Mouse (Mus musculus) CD4-positive, CD25-positive, alpha-beta regulatory T cell, adult 4 months (primary cell): Measurements from ENCODE around the gene Fbn1. TPM values are rescaled to one million over a fixed set of nuclear protein-coding genes. Genes with fewer than 3 reads are reported as not detected.

Experiments
- ATAC-seq: one replicate; pipeline ENCODE4 v1.8.0; 2017
- polyA plus RNA-seq, 2 experiments: library from polyadenylated mRNA; unstranded; fragments of 100-300 nt; shearing (Covaris generic); gene quantifications; one replicate each; pipeline ENCODE4 v1.2.1; 2017

Fbn1 gene
- polyA plus RNA-seq, 2 experiments from 2014 or later = not detected

GRCm38 (mm10) chr2:125389796-125390195 lies 118.0 kb downstream of the Fbn1 start:
- no peak for ATAC-seq

DNA sequence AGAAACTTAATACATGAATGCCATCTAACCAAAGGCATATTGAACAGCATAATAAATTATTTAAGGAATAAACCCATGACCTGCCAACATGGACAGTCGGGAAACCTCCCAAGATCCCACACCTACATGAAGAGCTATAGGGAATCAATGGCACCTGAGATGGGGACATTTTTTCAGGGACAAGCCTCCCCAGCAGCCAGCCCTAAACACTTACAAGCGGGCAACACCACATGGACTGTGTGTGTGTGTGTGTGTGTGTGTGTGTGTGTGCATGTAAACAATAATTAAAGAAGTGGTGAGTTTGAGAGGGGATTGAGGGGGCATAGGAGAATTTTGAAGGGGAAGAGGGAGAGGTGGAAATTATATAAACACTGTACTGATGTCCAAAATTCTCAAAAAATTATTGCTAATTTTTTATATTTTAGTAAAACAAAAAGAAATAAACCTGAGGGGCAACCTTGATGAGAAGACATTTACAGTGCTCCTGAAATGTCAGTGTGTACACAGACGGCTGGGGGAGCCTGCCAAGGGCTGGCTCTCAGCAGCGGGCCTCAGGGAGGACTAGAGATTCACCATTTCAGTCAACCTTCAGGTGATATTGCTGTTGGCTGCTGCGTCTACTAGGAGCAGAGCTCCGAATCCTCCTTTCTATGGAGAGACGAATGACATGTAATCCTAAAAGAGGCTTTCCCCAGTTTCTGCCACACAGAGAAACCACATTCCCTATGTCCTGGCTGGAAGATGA lies 121.4 kb downstream of the Fbn1 start:
- no peak for ATAC-seq

DNA sequence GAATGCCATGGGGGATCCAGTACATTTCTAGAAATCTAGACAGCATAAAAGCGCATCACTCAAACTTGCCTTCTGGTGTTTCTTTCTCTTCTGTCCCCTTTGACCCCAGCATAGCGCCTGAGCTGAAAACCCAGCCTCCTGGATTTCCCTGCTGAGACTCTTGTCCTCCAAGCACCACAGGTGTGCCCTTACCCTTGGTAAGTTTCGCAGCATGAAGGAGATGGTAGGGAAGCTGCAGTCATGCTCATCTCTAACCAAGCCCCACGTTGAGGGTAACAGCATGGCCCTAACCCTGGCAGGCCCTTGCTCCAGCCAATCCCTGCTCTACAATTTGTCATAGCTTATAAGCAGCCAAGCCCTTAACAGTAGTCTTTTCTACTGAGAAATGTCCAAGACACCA lies 122.9 kb downstream of the Fbn1 start:
- ATAC-seq = no peak

DNA sequence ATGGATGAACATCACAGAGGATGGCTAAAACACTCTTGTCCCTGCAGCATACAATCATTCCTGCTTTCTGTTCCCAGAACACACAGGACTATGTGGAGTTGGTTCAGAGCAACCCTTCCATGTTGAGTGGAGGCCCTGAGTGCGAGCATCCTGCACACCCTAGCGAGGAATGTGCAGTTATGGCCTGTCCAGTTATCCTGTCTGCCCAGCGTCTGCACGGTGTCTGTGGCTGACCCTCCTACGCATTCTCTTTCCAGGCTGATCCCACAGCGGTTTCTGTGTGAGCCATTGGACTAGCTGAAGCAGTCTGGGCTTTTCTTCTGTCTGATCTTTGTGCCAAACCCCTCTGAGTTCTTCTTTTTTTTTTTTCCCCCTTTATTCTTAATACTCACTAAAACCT lies 123.4 kb downstream of the Fbn1 start:
- ATAC-seq = no peak

DNA sequence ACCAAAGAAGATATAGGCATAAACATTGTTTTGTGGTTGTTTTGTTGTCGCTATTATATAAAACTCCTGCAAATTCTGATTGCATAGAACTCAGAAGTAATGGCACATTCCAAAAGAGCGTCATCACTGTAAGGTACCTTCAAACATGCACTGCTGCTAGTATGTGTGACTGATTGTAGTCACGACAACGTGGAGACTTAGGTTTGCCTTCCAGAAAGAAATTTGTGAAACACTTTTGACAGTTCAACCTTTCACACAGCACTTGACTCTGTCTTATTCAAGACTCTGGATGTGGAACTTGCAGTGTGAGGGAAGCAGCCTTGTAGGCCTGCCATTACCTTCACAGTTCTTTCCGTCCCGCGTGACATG lies 124.5 kb downstream of the Fbn1 start:
- no peak for ATAC-seq

- ATAC-seq = no peak
Observed at GRCm38 (mm10) chr2:125382613-125383272, 125.0 kb downstream of the Fbn1 start.

DNA sequence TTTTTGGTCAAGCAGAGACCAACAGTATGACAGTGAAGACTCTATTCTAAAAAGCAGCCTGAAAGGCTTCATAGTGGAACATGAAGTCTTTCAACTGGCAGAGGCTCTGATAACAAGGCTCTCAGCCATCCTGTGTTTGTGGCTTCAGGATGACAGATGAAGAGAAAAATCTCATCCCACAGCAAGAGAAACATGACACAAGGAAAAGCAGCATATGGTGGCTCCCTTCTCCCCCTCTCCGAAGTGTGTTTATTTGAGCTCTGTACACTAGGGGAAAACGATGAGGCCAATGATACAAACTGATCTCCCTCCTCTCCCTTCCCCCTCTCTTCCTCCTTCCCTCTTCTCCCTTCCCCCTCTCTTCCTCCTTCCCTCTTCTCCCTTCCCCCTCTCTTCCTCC lies 127.7 kb downstream of the Fbn1 start:
- ATAC-seq = no peak

DNA sequence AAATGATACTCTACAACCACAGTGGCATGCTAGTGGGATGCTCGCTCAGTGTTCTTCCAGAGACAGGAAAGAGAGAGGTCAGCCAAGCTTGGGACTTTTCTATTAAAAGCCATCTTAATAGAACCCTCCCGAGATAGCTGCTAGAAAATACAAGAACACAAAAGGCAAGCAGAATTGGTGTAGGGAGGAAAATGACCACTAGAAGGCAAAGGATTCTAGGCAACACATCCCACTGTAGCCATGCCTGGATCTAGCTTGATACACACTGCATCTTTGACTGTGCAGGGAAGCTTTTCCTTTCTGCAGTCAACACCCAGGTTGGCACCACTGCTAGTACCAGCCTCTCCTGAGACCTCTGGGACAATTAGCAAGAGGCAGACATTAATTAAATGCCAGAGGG lies 128.6 kb downstream of the Fbn1 start:
- no peak for ATAC-seq

DNA sequence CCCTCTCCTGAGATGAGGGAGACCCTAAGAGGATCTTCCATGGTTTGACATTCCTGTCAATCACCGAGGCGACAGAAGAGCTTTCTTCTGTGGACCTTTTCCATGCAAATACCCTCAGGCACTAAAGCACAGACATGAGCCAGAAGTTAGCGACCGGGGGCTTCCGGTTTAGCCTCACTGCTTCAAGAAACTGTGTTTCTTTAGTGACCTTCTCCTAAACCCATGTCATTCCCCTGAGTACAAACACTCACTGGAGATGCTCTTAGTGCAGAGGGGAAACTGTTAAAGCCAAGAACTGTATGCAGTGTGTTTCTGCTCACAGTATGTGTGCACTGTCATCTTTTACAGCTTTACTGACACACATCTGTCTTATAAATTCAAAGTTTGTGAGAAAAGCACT lies 131.9 kb downstream of the Fbn1 start:
- ATAC-seq = no peak

DNA sequence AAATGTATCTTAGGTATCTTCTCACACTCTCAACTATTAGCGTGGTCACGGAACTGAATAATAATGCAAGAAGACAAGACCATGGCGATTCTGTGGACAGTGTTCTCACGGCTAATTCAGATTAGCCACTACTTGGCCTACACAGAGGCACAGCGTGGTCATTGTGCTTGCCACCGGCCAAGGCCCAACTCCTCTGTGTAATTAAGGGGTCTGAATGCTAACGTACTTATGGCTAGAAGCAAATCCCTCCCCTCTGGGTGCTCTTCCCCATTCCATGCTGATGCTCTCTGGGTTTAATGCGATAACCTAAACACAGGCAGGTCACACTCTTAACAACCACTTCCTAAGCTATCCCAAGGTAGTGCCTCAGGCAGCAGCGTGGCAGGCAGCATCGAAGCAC lies 132.5 kb downstream of the Fbn1 start:
- ATAC-seq = no peak

DNA sequence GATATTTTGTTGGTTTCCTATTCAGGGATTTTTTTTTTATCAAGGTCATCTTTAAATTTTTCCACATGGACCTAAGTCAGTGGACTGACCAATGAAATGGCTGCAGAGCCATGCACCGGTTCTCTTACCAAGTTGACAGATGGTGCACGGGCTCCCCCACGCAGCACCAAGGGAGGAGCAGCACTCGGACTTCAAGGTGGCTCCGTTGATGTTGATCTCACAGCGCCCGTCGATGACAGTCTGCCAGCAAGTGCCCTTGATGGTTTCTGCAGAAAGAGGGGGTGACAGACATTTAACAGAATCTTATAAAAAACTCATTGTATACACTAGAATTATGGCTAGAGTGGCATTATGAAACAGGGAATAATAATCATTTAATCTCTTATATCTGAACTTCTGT lies 138.1 kb downstream of the Fbn1 start:
- no peak for ATAC-seq

- ATAC-seq = no peak
Observed at GRCm38 (mm10) chr2:125368616-125369015, 139.2 kb downstream of the Fbn1 start.

- no peak for ATAC-seq
Observed at GRCm38 (mm10) chr2:125361661-125362060, 146.1 kb downstream of the Fbn1 start.

DNA sequence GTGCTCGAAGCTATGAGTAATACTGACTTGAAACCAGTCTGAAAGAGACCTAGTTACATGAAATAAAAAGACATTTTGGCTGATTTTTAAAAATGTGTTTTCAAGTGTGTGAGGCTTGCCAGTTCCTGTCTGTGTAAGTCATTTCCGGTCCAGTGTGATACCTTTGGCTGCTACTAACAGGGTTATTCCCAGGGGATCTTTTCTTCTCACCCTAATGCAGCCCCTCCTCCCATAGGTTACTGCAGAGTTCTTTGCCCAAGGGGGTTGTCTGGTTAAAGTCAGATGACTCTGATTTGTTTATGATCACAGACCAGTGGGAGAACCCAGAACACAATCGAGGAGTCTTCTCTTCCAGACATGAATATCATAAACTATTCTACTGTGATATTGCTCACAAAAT lies 151.3 kb downstream of the Fbn1 start:
- no peak for ATAC-seq

GRCm38 (mm10) chr2:125356068-125356467 lies 151.7 kb downstream of the Fbn1 start:
- ATAC-seq = no peak

DNA sequence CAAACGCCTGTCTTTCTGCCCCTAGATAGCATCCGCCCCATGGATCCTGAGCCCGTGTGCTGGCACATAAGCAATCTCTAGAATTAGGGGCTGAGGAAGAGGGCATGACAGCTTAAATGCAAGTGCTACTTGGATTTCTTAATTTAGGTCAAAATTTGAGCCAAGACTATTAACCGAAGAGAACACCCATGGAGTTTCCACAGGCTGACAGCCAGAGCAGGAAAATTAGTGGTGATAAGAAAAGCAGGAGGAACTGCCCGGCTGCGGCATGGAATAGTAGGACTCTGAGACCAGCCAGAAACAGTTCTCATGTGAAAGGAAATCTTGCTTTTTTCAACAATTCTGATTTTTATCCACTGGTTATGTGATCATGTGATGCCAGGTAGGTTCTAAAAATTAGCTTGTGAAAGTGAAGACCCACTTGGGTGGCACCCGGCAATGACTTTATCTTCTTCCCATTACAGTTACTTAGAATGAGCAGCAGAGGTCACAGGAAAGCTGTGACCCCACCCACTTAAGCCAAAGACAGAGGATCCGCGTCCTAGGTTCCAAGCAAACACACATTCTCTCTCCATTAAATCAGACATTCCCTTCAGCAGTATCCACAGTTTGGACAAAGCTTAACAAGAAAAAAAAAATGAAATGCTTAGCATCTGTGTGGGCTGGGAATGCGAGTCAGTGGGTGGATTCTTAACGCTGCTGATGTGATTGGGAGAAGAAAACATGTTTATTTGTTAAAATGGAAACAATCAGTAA lies 152.4 kb downstream of the Fbn1 start:
- ATAC-seq = no peak

- no peak for ATAC-seq
Observed at GRCm38 (mm10) chr2:125354587-125354986, 153.2 kb downstream of the Fbn1 start.

DNA sequence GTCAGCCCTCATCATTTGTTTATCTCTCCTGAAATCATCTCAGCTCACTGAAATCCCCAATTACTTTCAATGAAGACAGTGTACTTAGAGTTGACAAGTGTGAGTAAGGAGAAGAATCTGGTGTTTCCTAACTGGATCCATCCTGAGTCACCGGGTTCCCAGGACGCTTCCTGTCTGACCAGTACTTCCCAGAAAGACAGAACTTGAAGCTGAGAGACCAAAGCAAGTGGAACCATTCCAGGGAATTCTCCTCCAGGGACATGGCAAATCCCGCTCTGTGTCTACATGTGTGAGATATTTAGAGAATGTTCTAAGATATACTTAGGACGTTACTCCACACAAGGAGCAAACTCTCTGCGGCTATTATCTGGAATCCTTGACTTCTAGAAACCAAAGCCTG lies 158.6 kb downstream of the Fbn1 start:
- ATAC-seq = no peak

DNA sequence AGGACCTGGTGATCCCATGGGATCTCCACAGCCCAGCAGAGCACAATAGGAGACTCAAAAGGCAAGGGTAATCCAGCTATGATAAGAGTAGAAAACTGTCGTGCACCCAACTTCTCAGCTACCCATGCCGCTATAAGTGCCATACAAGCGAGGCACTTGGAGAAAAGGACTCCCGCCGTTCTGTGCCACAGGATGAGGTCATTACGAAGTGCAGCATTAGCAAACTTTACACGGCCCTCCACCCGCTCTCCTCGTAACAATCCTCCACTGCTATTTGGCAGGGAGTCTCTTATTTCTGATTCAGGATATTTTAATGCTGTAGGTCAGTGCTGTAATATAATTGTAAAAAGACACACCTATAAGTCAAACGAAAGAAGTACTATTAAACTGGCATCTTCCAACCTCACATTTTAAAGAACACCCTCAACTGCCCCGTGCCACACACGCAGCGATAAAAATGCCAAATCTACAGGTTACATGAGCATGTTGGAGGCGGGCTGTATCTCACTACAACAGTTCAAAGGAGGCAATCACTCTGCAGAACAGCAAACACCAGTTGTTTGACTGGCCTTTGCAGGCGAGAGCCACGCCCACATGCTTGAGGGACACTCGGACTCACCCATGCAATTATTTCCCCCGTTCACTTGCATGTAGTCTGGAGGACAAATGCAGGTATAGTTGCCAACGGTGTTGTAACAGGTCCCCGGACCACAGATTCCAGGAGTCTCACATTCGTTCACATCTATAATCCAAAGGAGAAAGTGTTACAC lies 165.4 kb downstream of the Fbn1 start:
- no peak for ATAC-seq

DNA sequence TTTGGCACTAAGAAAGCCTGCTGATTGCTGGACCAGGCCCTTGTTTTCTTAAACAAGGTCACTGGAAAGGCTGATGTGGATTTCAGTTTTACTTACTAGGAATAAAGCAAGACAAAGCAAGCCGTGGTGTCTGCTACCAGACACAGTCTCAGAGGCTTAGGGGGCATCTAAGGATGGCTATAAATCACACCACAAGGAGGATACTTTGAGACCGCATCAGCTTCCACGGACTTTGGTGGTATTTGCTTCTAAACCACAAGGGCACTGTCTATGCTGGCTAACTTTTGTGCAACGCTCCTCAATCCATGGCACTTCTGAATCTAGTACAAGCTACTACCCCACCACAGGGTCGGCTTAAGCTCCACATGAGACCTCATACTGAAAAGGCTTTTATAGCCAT lies 167.4 kb downstream of the Fbn1 start:
- ATAC-seq = no peak

GRCm38 (mm10) chr2:125337239-125337638 lies 170.6 kb downstream of the Fbn1 start:
- no peak for ATAC-seq

DNA sequence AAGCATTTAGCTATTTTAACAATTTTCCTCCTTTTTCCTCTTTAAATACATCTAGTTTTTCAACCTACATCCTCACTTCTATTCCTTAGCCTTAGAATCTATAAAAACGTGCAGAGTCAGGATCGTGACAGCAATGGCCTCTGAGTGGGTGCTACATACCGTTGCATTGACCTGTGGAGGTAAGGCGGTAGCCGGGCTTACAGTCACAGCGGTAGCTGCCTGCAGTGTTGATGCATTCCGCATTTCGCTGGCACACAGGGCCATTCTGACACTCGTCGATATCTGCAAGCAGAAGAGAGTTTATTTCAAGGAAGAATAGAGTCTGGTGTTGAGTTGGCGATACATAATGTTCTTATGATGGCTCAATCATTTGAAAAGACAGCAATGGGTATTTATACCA lies 172.6 kb downstream of the Fbn1 start:
- ATAC-seq = no peak

GRCm38 (mm10) chr2:125334163-125334562 lies 173.6 kb downstream of the Fbn1 start:
- no peak for ATAC-seq
